Mouse (Mus musculus) bone marrow, adult 2 months (tissue): ENCODE measurements around the gene Med26.

Experiments used
- CTCF ChIP-seq: fragments of 200-500 bp; IDR thresholded peaks from 2 replicates; pipeline ENCODE4 v1.5.1; 2011; ENCODE audit warnings: low read length, control low read depth; ENCODE audit not compliant: control insufficient read depth, insufficient read depth
- POLR2A ChIP-seq: fragments of 200-500 bp; IDR thresholded peaks from 2 replicates; pipeline ENCODE4 v1.6.1; 2011; ENCODE audit warnings: low read depth, mild to moderate bottlenecking, control low read depth, low read length, borderline replicate concordance; ENCODE audit not compliant: control insufficient read depth

DNA sequence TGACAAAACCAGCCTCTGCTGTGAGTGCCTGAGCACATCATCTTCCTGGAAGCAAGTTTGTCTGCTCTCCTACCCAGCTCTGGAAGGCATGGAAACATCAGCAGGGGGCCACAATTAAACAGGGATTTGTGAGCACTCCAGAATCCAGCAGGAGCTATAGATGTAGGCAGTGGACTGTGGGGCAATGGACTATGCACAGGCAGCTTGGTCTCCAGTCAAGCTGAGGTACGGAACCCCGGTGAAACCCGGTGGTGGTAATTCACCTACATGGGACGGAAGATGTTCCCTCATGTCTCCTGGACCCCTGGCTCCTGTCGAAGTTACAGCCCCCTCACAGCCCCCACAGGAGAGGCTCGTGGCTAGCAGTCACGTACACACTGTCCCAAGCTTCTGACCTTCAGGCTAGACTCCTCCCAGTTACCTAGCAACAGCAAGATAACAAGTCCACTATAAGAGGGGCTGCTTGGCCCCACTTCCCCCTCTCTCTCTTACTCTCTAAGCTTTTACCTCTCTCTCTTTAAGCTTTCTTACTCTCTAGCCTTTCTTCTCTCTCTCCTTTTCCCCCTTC, 30.6 kb downstream of the Med26 start:
- TF ChIP-seq CTCF (no peak), POLR2A (no peak)
